Mouse (Mus musculus) MEL (cell line): ENCODE measurements at regions not wholly inside any gene's neighbourhood (a gene's known extent, or its start where the extent isn't known, plus 50 kb on each side); places are given as distances from the start of the nearest gene placed in this dataset.

Source experiments
- DNase-seq: peaks from one replicate; pipeline ENCODE4 v3.0.0; 2011; ENCODE audit warnings: low read depth, low spot score
- H3K27ac ChIP-seq: 2 replicates; pipeline ENCODE4 v1.5.1; 2012; ENCODE audit warnings: low read depth, mild to moderate bottlenecking, control low read depth, low read length, moderate library complexity; ENCODE audit not compliant: control insufficient read depth
- H3K27me3 ChIP-seq, 2 experiments: fragments of 150-350 bp in 1 of 2; sonication (generic) in 1 of 2; 2 replicates each; pipeline ENCODE4 v1.6.1; 2012; ENCODE audit warnings: low read length in 2 of 2, mild to moderate bottlenecking in 2 of 2, improper control_type of control experiment in 1 of 2, moderate library complexity in 1 of 2; ENCODE audit not compliant: insufficient read depth in 2 of 2, control insufficient read depth in 1 of 2
- H3K36me3 ChIP-seq, 2 experiments: 2 replicates each; pipeline ENCODE4 v1.6.1; 2012 to 2014; ENCODE audit warnings: low read length in 2 of 2, improper control_type of control experiment in 1 of 2, inconsistent platforms in 1 of 2, mild to moderate bottlenecking in 1 of 2; ENCODE audit not compliant: insufficient read depth in 2 of 2, control insufficient read depth in 1 of 2
- H3K4me1 ChIP-seq, 2 experiments: fragments of 150-350 bp in 1 of 2; sonication (generic) in 1 of 2; 2 replicates each; pipeline ENCODE4 v1.6.1; 2012; ENCODE audit warnings: low read length in 2 of 2, improper control_type of control experiment in 1 of 2, mild to moderate bottlenecking in 1 of 2; ENCODE audit not compliant: insufficient read depth in 2 of 2, control insufficient read depth in 1 of 2
- H3K4me3 ChIP-seq, 2 experiments: fragments of 150-350 bp in 1 of 2; sonication (generic) in 1 of 2; 2 replicates each; pipeline ENCODE4 v1.5.1; 2012; ENCODE audit warnings: low read depth in 2 of 2, low read length in 2 of 2, mild to moderate bottlenecking in 2 of 2, moderate library complexity in 2 of 2, control low read depth in 1 of 2, improper control_type of control experiment in 1 of 2; ENCODE audit not compliant: control insufficient read depth in 1 of 2, insufficient read depth in 1 of 2
- H3K79me2 ChIP-seq: 2 replicates; pipeline ENCODE4 v1.6.1; 2012; ENCODE audit warnings: mild to moderate bottlenecking, low read length, moderate library complexity; ENCODE audit not compliant: control insufficient read depth, poor library complexity, insufficient read depth
- H3K9ac ChIP-seq: 2 replicates; pipeline ENCODE4 v1.6.1; 2012; ENCODE audit warnings: low read depth, mild to moderate bottlenecking, control low read depth, low read length, moderate library complexity; ENCODE audit not compliant: control insufficient read depth, poor library complexity, severe bottlenecking
- H3K9me3 ChIP-seq: fragments of 150-350 bp; sonication (generic); replicated peaks from 2 replicates; pipeline ENCODE4 v1.6.1; 2012; ENCODE audit warnings: mild to moderate bottlenecking, low read length, improper control_type of control experiment, moderate library complexity; ENCODE audit not compliant: insufficient read depth
- CHD2 ChIP-seq: IDR thresholded peaks from 2 replicates; pipeline ENCODE4 v1.6.1; 2011; ENCODE audit warnings: low read length, improper control_type of control experiment
- CTCF ChIP-seq, 3 experiments: IDR thresholded peaks in 2 of 3; conservative IDR thresholded peaks in 1 of 3; 2 replicates each; pipeline ENCODE4 v1.5.1; 2011 to 2012; ENCODE audit warnings: low read length in 3 of 3, low read depth in 2 of 3, mild to moderate bottlenecking in 2 of 3, improper control_type of control experiment in 1 of 3, inconsistent platforms in 1 of 3, mixed read lengths in 1 of 3, moderate library complexity in 1 of 3; ENCODE audit not compliant: control insufficient read depth in 1 of 3, insufficient read depth in 1 of 3, poor library complexity in 1 of 3, severe bottlenecking in 1 of 3
- ELF1 ChIP-seq: IDR thresholded peaks from 2 replicates; pipeline ENCODE4 v1.6.1; 2014; ENCODE audit warnings: low read depth, mild to moderate bottlenecking, inconsistent platforms, low read length, improper control_type of control experiment, moderate library complexity
- EP300 ChIP-seq, 2 experiments: IDR thresholded peaks; 2 replicates each; pipeline ENCODE4 v1.6.1; 2011; ENCODE audit warnings: improper control_type of control experiment in 2 of 2, low read length in 2 of 2, low read depth in 1 of 2, mild to moderate bottlenecking in 1 of 2
- GABPA ChIP-seq: IDR thresholded peaks from 2 replicates; pipeline ENCODE4 v1.6.1; 2012; ENCODE audit warnings: low read depth, mild to moderate bottlenecking, inconsistent platforms, low read length, improper control_type of control experiment, moderate library complexity
- GATA1 ChIP-seq: IDR thresholded peaks from 2 replicates; pipeline ENCODE4 v1.6.1; 2011; ENCODE audit warnings: low read depth, low read length, improper control_type of control experiment
- HCFC1 ChIP-seq: IDR thresholded peaks from 2 replicates; pipeline ENCODE4 v1.6.1; 2012; ENCODE audit warnings: low read depth, mild to moderate bottlenecking, inconsistent platforms, low read length, improper control_type of control experiment, moderate library complexity
- KAT2A ChIP-seq: conservative IDR thresholded peaks from 2 replicates; pipeline ENCODE4 v1.6.1; 2012; ENCODE audit warnings: low read depth, low read length, improper control_type of control experiment, inconsistent platforms
- MXI1 ChIP-seq: IDR thresholded peaks from 2 replicates; pipeline ENCODE4 v1.6.1; 2011; ENCODE audit warnings: mild to moderate bottlenecking, low read depth, low read length, improper control_type of control experiment
- POLR2AphosphoS2 ChIP-seq: IDR thresholded peaks from 2 replicates; pipeline ENCODE4 v1.6.1; 2011; ENCODE audit warnings: low read length, improper control_type of control experiment
- SIN3A ChIP-seq: IDR thresholded peaks from 2 replicates; pipeline ENCODE4 v1.6.1; 2012; ENCODE audit warnings: low read length, improper control_type of control experiment, inconsistent platforms
- TAL1 ChIP-seq: IDR thresholded peaks from 2 replicates; pipeline ENCODE4 v1.6.1; 2012; ENCODE audit warnings: mild to moderate bottlenecking, inconsistent platforms, low read length, moderate library complexity, mixed read lengths
- TCF12 ChIP-seq: IDR thresholded peaks from 2 replicates; pipeline ENCODE4 v1.6.1; 2014; ENCODE audit warnings: low read depth, mild to moderate bottlenecking, inconsistent platforms, low read length, improper control_type of control experiment, moderate library complexity
- UBTF ChIP-seq: IDR thresholded peaks from 2 replicates; pipeline ENCODE4 v1.6.1; 2012; ENCODE audit warnings: low read depth, mild to moderate bottlenecking, inconsistent platforms, low read length, improper control_type of control experiment, moderate library complexity, borderline replicate concordance; ENCODE audit not compliant: insufficient read depth
- ZC3H11A ChIP-seq: IDR thresholded peaks from 2 replicates; pipeline ENCODE4 v1.6.1; 2012; ENCODE audit warnings: low read depth, mild to moderate bottlenecking, inconsistent platforms, low read length, improper control_type of control experiment
- ZKSCAN1 ChIP-seq: IDR thresholded peaks from 2 replicates; pipeline ENCODE4 v1.6.1; 2012; ENCODE audit warnings: low read depth, mild to moderate bottlenecking, inconsistent platforms, low read length, improper control_type of control experiment, moderate library complexity
- ZMIZ1 ChIP-seq: IDR thresholded peaks from 2 replicates; pipeline ENCODE4 v1.6.1; 2012; ENCODE audit warnings: low read depth, mild to moderate bottlenecking, inconsistent platforms, low read length, improper control_type of control experiment, moderate library complexity

DNA sequence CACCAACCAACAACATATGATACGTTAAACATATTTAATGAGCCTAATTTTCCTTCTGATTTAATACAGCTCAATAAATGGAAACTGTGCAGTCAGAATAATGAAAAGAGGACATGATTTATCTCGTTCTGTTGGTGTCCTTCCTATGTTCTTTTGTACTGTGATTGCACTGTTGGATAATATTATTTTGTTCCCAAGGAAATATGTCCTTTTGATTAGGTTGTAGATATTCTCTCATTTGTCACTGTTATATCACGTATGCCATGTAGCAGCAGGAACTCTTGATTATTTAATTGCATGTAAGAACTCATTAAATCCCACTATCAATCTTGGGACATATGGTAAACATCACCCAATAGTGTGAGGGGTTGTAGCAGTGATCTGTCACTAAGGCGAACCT, 397.8 kb downstream of the Etv1 start:
- no peaks in the 10 kb centered on the region for H3K36me3 ChIP-seq
- H3K27ac ChIP-seq, result no peak overlapping the region
- no peaks in the 10 kb centered on the region for H3K27me3 ChIP-seq
- TF ChIP-seq GATA1, result no peak
- TF ChIP-seq ZKSCAN1, result no peak
- TF ChIP-seq GABPA, result no peak
- TF ChIP-seq HCFC1, result no peak
- TF ChIP-seq TCF12, result no peak
- TF ChIP-seq TAL1, result no peak
- no peak for TF ChIP-seq ZC3H11A
- no peak for TF ChIP-seq EP300 (IDR thresholded peaks at IDR 0.05; ENCODE audit: low read depth in 1 of 2, low read length in 2 of 2)
- TF ChIP-seq ZMIZ1, result no peak
- TF ChIP-seq ELF1, result no peak
- TF ChIP-seq KAT2A, result no peak
- no peak for TF ChIP-seq MXI1
- no peak for TF ChIP-seq CHD2
- TF ChIP-seq POLR2AphosphoS2, result no peak
- TF ChIP-seq SIN3A, result no peak
- no peak for TF ChIP-seq UBTF
- TF ChIP-seq, all 39 proteins: peak for 0
- Histone ChIP-seq H3K4me3 (no peak overlapping the region), H3K9ac (no peak overlapping the region), H3K9me3 (no peaks in the 10 kb centered on the region), H3K79me2 (no peaks in the 10 kb centered on the region), H3K4me1 (no peaks in the 10 kb centered on the region)
- DNase-seq, result no peak

- Histone ChIP-seq H3K9ac (no peak overlapping the region), H3K36me3 (no peaks in the 10 kb centered on the region), H3K4me1 (no peaks in the 10 kb centered on the region), H3K27me3 (no peaks in the 10 kb centered on the region), H3K9me3 (no peaks in the 10 kb centered on the region), H3K27ac (no peak overlapping the region), H3K79me2 (no peaks in the 10 kb centered on the region), H3K4me3 (no peak overlapping the region)
- TF ChIP-seq SIN3A (no peak), TCF12 (no peak), ZC3H11A (no peak), CTCF (IDR thresholded peaks at IDR 0.05 in 2 of 3, conservative IDR thresholded peaks at IDR 0.05 in 1 of 3; ENCODE audit: control insufficient read depth in 1 of 3, insufficient read depth in 1 of 3, low read depth in 2 of 3, low read length in 3 of 3, poor library complexity in 1 of 3, severe bottlenecking in 1 of 3) (no peak)
- no peak for DNase-seq
Measured at GRCm38 (mm10) chr12:39224073-39224472, 444.9 kb downstream of the Etv1 start.
